17 mouse cellular contexts compared by ENCODE assay signal in genomic region chr1:88145278-88145677, GRCm38 (mm10). TPM values are rescaled to one million over a fixed set of nuclear protein-coding genes. Genes with fewer than 3 reads are reported as not detected.
A peak's percentile ranks its signal among the peaks of the same experiment; 100 is the strongest.
DNase-seq lines count a peak whose midpoint lies in the region; ATAC-seq and TF ChIP-seq lines count a peak whose summit lies in the region.
"Not testable (repeated sequence)": the region's sequence is repeated elsewhere in the genome, so short reads cannot be mapped to it uniquely, and the experiment has no call there.
"Had no signal": no experiment of that assay in that cellular context is flagged by ENCODE, and none has a peak within 500 bp of the region (broad histone marks: within the 10 kb centered on the region; RNA-seq: fewer than 3 reads in every experiment).

No protein-coding gene starts in this region.

- H3K4me1 ChIP-seq in MEL (ENCODE audit: control insufficient read depth in 1 of 2, insufficient read depth in 2 of 2, low read length in 2 of 2); embryonic facial prominence, embryonic 14.5 days (ENCODE audit: control insufficient read depth, insufficient read depth, low read length); kidney, adult 2 months (ENCODE audit: control insufficient read depth, insufficient read depth, low read length): not testable (repeated sequence)

- not testable (repeated sequence) for H3K9ac ChIP-seq in MEL (ENCODE audit: control insufficient read depth, low read depth, low read length, poor library complexity, severe bottlenecking); embryonic facial prominence, embryonic 14.5 days (ENCODE audit: low read depth, low read length)

- ATAC-seq in embryonic facial prominence, embryonic 14.5 days (ENCODE audit: low read depth) = not testable (repeated sequence)

- TF ChIP-seq POLR2A in MEL (IDR thresholded peaks at IDR 0.05; ENCODE audit: control insufficient read depth in 1 of 2, insufficient read depth in 1 of 2, low read depth in 1 of 2, low read length in 2 of 2, poor library complexity in 1 of 2); kidney, adult 2 months (IDR thresholded peaks at IDR 0.05; ENCODE audit: low read depth, low read length): not testable (repeated sequence)

- TF ChIP-seq RAD21 in MEL (IDR thresholded peaks at IDR 0.05; ENCODE audit: low read depth, low read length) = peak; percentile 10

- intact Hi-C loops in left cerebral cortex, adult 2 months (cut with DNase I) = not testable (repeated sequence)

- peak; percentile 2 to 33 (median 33); a peak in 3 of 6 replicates for TF ChIP-seq CTCF in MEL (IDR thresholded peaks at IDR 0.05 in 2 of 3, conservative IDR thresholded peaks at IDR 0.05 in 1 of 3; ENCODE audit: control insufficient read depth in 1 of 3, insufficient read depth in 1 of 3, low read depth in 2 of 3, low read length in 3 of 3, poor library complexity in 1 of 3, severe bottlenecking in 1 of 3)
- TF ChIP-seq CTCF in kidney, adult 2 months (conservative IDR thresholded peaks at IDR 0.05; ENCODE audit: insufficient read depth, insufficient read length, low read depth, low read length) = peak; percentile 41
- TF ChIP-seq CTCF in left cerebral cortex, adult 2 months (IDR thresholded peaks at IDR 0.05) = peak; percentile 9

- H3K27ac ChIP-seq in MEL (ENCODE audit: control insufficient read depth, low read depth, low read length); embryonic facial prominence, embryonic 14.5 days (replicated peaks; ENCODE audit: low read depth, low read length); kidney, adult 2 months (ENCODE audit: insufficient read depth, low read depth, low read length); left cerebral cortex, adult 2 months: not testable (repeated sequence)

- H3K4me3 ChIP-seq in MEL (ENCODE audit: control insufficient read depth in 1 of 2, insufficient read depth in 1 of 2, low read depth in 2 of 2, low read length in 2 of 2); embryonic facial prominence, embryonic 14.5 days (ENCODE audit: low read depth, low read length); kidney, adult 2 months (ENCODE audit: insufficient read depth, low read depth, low read length); left cerebral cortex, adult 2 months: not testable (repeated sequence)

- not testable (repeated sequence) for H3K4me2 ChIP-seq in embryonic facial prominence, embryonic 14.5 days (ENCODE audit: low read depth, low read length)

- 47% methylated on average over 2 of the region's 2 CpGs for WGBS in embryonic facial prominence, embryonic 14.5 days
- 62% methylated on average over 2 of the region's 2 CpGs for WGBS in kidney, adult 2 months

- DNase-seq in MEL (ENCODE audit: low read depth, low spot score) = peak; percentile 13
- peak; percentile 16 to 29 for DNase-seq in adrenal gland, postnatal 36 days
- peak; percentile 3 for DNase-seq in embryonic facial prominence, embryonic 14.5 days (ENCODE audit: low spot score)
- peak; percentile 30 for DNase-seq in kidney, adult 2 months
- DNase-seq in left cerebral cortex, adult 2 months (ENCODE audit: extremely low spot score in 1 of 2, low spot score in 2 of 2) = not testable (repeated sequence)
- peak; percentile 36 for DNase-seq in lung, postnatal 10 days
- DNase-seq in retina, postnatal 1 day = peak; percentile 14

- not testable (repeated sequence) for H3K9me3 ChIP-seq in MEL (replicated peaks; ENCODE audit: insufficient read depth, low read length); embryonic facial prominence, embryonic 14.5 days (ENCODE audit: control insufficient read depth, low read length)

- TF ChIP-seq EP300 in MEL (IDR thresholded peaks at IDR 0.05; ENCODE audit: low read depth in 1 of 2, low read length in 2 of 2) = not testable (repeated sequence)

- H3K27me3 ChIP-seq in MEL (ENCODE audit: control insufficient read depth in 1 of 2, insufficient read depth in 2 of 2, low read length in 2 of 2); embryonic facial prominence, embryonic 14.5 days (replicated peaks; ENCODE audit: control insufficient read depth, insufficient read depth, low read length); kidney, adult 2 months (replicated peaks; ENCODE audit: control insufficient read depth, insufficient read depth, low read length): not testable (repeated sequence)

- H3K36me3 ChIP-seq in MEL (ENCODE audit: control insufficient read depth in 1 of 2, insufficient read depth in 2 of 2, low read length in 2 of 2); embryonic facial prominence, embryonic 14.5 days (ENCODE audit: control insufficient read depth, insufficient read depth, low read length); kidney, adult 2 months (ENCODE audit: control insufficient read depth, insufficient read depth, low read length): not testable (repeated sequence)

- H3K79me2 ChIP-seq in MEL (ENCODE audit: control insufficient read depth, insufficient read depth, low read length, poor library complexity) = not testable (repeated sequence)

TF ChIP-seq in MEL, 35 proteins besides CTCF, POLR2A, EP300 and RAD21:
- peak; percentile 51; the same call in 1 of the 2 replicates for TF ChIP-seq RCOR1 (IDR thresholded peaks at IDR 0.05; ENCODE audit: low read depth, low read length)
- TF ChIP-seq SMC3 (IDR thresholded peaks at IDR 0.05; ENCODE audit: low read depth, low read length) = peak; percentile 28; the same call in 1 of the 2 replicates
TF ChIP-seq in MEL: peak in this region for 2; not testable (repeated sequence) for 33.

RNA-seq across cellular contexts. Expression of gene Ugt1a6a, which starts 10.7 kb away (rescaled TPM):
- not detected in 2 replicates for total RNA-seq in MEL (2012; rRNA removed)
- not detected for polyA plus RNA-seq in MEL (2012; ENCODE audit: insufficient read depth in 1 of 2, insufficient read length in 2 of 2, low read depth in 1 of 2, low replicate concordance in 2 of 2, missing spikeins in 1 of 2)
- total RNA-seq in adrenal gland, postnatal 36 days (2021) = 10 to 100 TPM; 15.0 to 15.7 TPM
- polyA plus RNA-seq in embryonic facial prominence, embryonic 14.5 days (2014; fragmentation: Nextera tagmentation; extraction: Ambion mirVana) = 8.5 and 10.6 TPM in 2 replicates
- 20.9 and 21.1 TPM in 2 replicates for polyA plus RNA-seq in kidney, adult 2 months (2012; rRNA removed)
- 1 to 10 TPM; 1.5 to 2.3 TPM for total RNA-seq in left cerebral cortex, adult 2 months (2021)

RNA-seq across cellular contexts. Expression of gene Ugt1a5, which starts 20.5 kb away (rescaled TPM):
- total RNA-seq in MEL (2012; rRNA removed) = not detected in 2 replicates
- polyA plus RNA-seq in MEL (2012; ENCODE audit: insufficient read depth in 1 of 2, insufficient read length in 2 of 2, low read depth in 1 of 2, low replicate concordance in 2 of 2, missing spikeins in 1 of 2) = not detected
- under 1 TPM; 0.17 to 0.20 TPM for total RNA-seq in adrenal gland, postnatal 36 days (2021)
- not detected in 2 replicates for polyA plus RNA-seq in embryonic facial prominence, embryonic 14.5 days (2014; fragmentation: Nextera tagmentation; extraction: Ambion mirVana)
- 0.59 and 0.90 TPM in 2 replicates for polyA plus RNA-seq in kidney, adult 2 months (2012; rRNA removed)
- under 1 TPM in 1 of 2 experiments, not detected in 1; 0.34 TPM for total RNA-seq in left cerebral cortex, adult 2 months (2021)
- total RNA-seq: gastrocnemius, adult 8-10 months; heart, adult 2 months; layer of hippocampus, postnatal 36 days had no signal
- polyA plus RNA-seq: forebrain, embryonic 15.5 days; heart, adult 2 months; heart, postnatal 0 days; hindbrain, embryonic 14.5 days; kidney, embryonic 16.5 days; limb, embryonic 12.5 days; lung, embryonic 15.5 days; midbrain, embryonic 13.5 days had no signal

RNA-seq across cellular contexts. Expression of gene Ugt1a6b, which starts 42.2 kb away (rescaled TPM):
- not detected in 2 replicates for total RNA-seq in MEL (2012; rRNA removed)
- not detected for polyA plus RNA-seq in MEL (2012; ENCODE audit: insufficient read depth in 1 of 2, insufficient read length in 2 of 2, low read depth in 1 of 2, low replicate concordance in 2 of 2, missing spikeins in 1 of 2)
- total RNA-seq in adrenal gland, postnatal 36 days (2021) = 1 to 10 TPM; 3.6 to 7.5 TPM
- polyA plus RNA-seq in embryonic facial prominence, embryonic 14.5 days (2014; fragmentation: Nextera tagmentation; extraction: Ambion mirVana) = 0.54 and 2.0 TPM in 2 replicates
- 8.5 and 10.5 TPM in 2 replicates for polyA plus RNA-seq in kidney, adult 2 months (2012; rRNA removed)
- total RNA-seq in left cerebral cortex, adult 2 months (2021) = not detected
- total RNA-seq: layer of hippocampus, postnatal 36 days had no signal
- polyA plus RNA-seq: heart, postnatal 0 days; limb, embryonic 12.5 days had no signal

RNA-seq across cellular contexts. Expression of gene Ugt1a7c, which starts 50.4 kb away (rescaled TPM):
- total RNA-seq in MEL (2012; rRNA removed) = 0.03 TPM in 1 of 2 replicates, not detected in the other
- polyA plus RNA-seq in MEL (2012; ENCODE audit: insufficient read depth in 1 of 2, insufficient read length in 2 of 2, low read depth in 1 of 2, low replicate concordance in 2 of 2, missing spikeins in 1 of 2) = not detected
- 1 to 10 TPM; 2.7 to 2.8 TPM for total RNA-seq in adrenal gland, postnatal 36 days (2021)
- 2.4 and 3.9 TPM in 2 replicates for polyA plus RNA-seq in embryonic facial prominence, embryonic 14.5 days (2014; fragmentation: Nextera tagmentation; extraction: Ambion mirVana)
- 85.2 and 96.9 TPM in 2 replicates for polyA plus RNA-seq in kidney, adult 2 months (2012; rRNA removed)
- under 1 TPM; 0.54 to 0.82 TPM for total RNA-seq in left cerebral cortex, adult 2 months (2021)

RNA-seq across cellular contexts. Expression of gene Ugt1a2, which starts 55.1 kb away (rescaled TPM):
- not detected in 2 replicates for total RNA-seq in MEL (2012; rRNA removed)
- not detected for polyA plus RNA-seq in MEL (2012; ENCODE audit: insufficient read depth in 1 of 2, insufficient read length in 2 of 2, low read depth in 1 of 2, low replicate concordance in 2 of 2, missing spikeins in 1 of 2)
- total RNA-seq in adrenal gland, postnatal 36 days (2021) = under 1 TPM in 1 of 2 experiments, not detected in 1; 0.33 TPM
- 0.22 TPM in 1 of 2 replicates, not detected in the other for polyA plus RNA-seq in embryonic facial prominence, embryonic 14.5 days (2014; fragmentation: Nextera tagmentation; extraction: Ambion mirVana)
- polyA plus RNA-seq in kidney, adult 2 months (2012; rRNA removed) = 1,010 and 1,230 TPM in 2 replicates
- not detected for total RNA-seq in left cerebral cortex, adult 2 months (2021)
- total RNA-seq: heart, adult 2 months; layer of hippocampus, postnatal 36 days had no signal
- polyA plus RNA-seq: forebrain, embryonic 15.5 days; heart, adult 2 months; heart, postnatal 0 days; hindbrain, embryonic 14.5 days; limb, embryonic 12.5 days had no signal

Comparison
In these comparisons a context has a peak if more than half of its experiments do, and no peak if none do; other contexts are left out.
1. RNA of gene Ugt1a6a, which starts 10.7 kb away (total RNA-seq): 15.0 to 15.7 TPM in adrenal gland, postnatal 36 days; 1.5 to 2.3 TPM in left cerebral cortex, adult 2 months and not detected in MEL; every median in the first group is over 4 times any median in the second.
2. Peak in every context shown above with its lines, with median percentiles within 50 percentile points of each other: CTCF ChIP-seq.